Mouse (Mus musculus) CH12.LX (cell line): ENCODE results near the gene Dnaja1.
A peak's percentile ranks its signal among the peaks of the same experiment; 100 is the strongest.

Experiments
- CTCF ChIP-seq, 2 experiments: IDR thresholded peaks in 1 of 2; conservative IDR thresholded peaks in 1 of 2; 2 replicates each; pipeline ENCODE4 v1.5.1; 2011 to 2012; ENCODE audit warnings: low read depth in 2 of 2, low read length in 2 of 2, improper control_type of control experiment in 1 of 2, inconsistent platforms in 1 of 2, mild to moderate bottlenecking in 1 of 2, moderate library complexity in 1 of 2
- JUN ChIP-seq: IDR thresholded peaks from 2 replicates; pipeline ENCODE4 v1.6.1; 2011; ENCODE audit warnings: low read depth, mild to moderate bottlenecking, low read length, improper control_type of control experiment, moderate library complexity; ENCODE audit not compliant: insufficient read depth

DNA sequence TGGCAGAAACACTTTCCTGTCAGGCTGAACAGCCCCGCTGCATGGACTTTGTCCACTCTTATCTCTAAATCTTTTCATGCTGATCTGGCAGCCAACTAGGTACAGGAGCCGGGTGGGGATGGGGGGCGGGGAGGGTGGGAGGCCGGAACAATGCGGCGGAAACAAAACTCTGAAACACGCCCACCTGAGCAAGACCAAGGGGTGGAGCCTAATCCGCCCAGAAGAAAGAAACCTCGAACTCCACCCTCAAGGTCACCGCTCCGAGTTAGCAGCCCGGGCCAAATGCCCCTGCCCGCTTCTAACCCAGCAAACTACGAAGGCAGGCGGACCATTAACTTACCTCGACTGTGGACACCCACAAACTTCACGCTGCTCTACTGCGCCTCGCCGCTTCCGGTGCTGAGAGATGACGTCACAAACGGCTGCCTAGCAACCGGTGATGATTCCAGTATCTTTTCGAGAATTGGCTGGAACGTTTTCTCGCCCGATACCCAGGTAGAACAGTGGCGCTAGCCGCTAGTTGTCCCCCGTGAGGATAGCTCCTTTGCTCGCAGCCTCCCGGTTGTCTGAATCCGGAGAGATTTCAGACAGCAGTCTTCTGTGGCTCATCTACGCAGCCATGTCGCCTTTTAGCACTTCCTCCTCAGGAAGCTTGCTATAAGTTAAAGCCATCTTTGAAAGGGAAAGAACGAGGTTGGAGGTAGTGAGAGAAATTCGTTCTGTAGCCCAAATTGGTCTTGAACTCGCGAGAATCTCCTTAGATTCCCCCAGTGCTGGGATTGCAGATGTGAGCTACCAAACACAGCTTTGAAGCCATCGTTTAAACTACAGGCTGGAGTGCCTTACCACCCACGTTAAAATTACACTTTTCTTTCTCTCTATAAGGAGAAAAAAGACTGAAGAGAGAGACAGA lies 18.9 kb upstream of the Dnaja1 start, which contains the start of gene Aptx:
- peak; percentile 25 for TF ChIP-seq JUN
- peak in 1 of 2 experiments; percentile 39; a peak in 2 of 4 replicates for TF ChIP-seq CTCF (conservative IDR thresholded peaks at IDR 0.05 in 1 of 2, IDR thresholded peaks at IDR 0.05 in 1 of 2; ENCODE audit: low read depth in 2 of 2, low read length in 2 of 2)
